Mouse (Mus musculus): ENCODE data around the gene Ttc41. TPM values are rescaled to one million over a fixed set of nuclear protein-coding genes. Genes with fewer than 3 reads are reported as not detected.
A peak's percentile ranks its signal among the peaks of the same experiment; 100 is the strongest.
"Not testable (repeated sequence)": the region's sequence is repeated elsewhere in the genome, so short reads cannot be mapped to it uniquely, and the experiment has no call there.

Ttc41 gene
- total RNA-seq (2017), result 0.58 and 1.5 TPM in 2 replicates

GRCm38 (mm10) chr10:86705318-86705921 is at the start of gene Ttc41, which contains the start of gene Hsp90b1:
Gene Ttc41, plus strand, starts transcription at chr10:86705811.
Gene Hsp90b1, minus strand, starts transcription at chr10:86705509.
- ATAC-seq (ENCODE audit: extremely low read depth, insufficient number of reproducible peaks, low FRiP score, poor library complexity, severe bottlenecking), result peak; percentile 85

- not testable (repeated sequence) for ATAC-seq (ENCODE audit: extremely low read depth, insufficient number of reproducible peaks, low FRiP score, poor library complexity, severe bottlenecking)
These were observed 35.1 kb upstream of the Ttc41 start for GRCm38 (mm10) chr10:86670550-86670949.

GRCm38 (mm10) chr10:86684797-86685178 is 20.8 kb upstream of the Ttc41 start:
- ATAC-seq (ENCODE audit: extremely low read depth, insufficient number of reproducible peaks, low FRiP score, poor library complexity, severe bottlenecking), result not testable (repeated sequence)

GRCm38 (mm10) chr10:86685179-86686016 is 20.2 kb upstream of the Ttc41 start:
- ATAC-seq (ENCODE audit: extremely low read depth, insufficient number of reproducible peaks, low FRiP score, poor library complexity, severe bottlenecking), result peak; percentile 81

- ATAC-seq (ENCODE audit: extremely low read depth, insufficient number of reproducible peaks, low FRiP score, poor library complexity, severe bottlenecking), result not testable (repeated sequence)
These were observed 19.6 kb upstream of the Ttc41 start for GRCm38 (mm10) chr10:86686017-86686360.

- ATAC-seq (ENCODE audit: extremely low read depth, insufficient number of reproducible peaks, low FRiP score, poor library complexity, severe bottlenecking), result no peak
These were observed 5.4 kb upstream of the Ttc41 start for GRCm38 (mm10) chr10:86700251-86700650.

GRCm38 (mm10) chr10:86700973-86701372 is 4.6 kb upstream of the Ttc41 start:
- no peak for ATAC-seq (ENCODE audit: extremely low read depth, insufficient number of reproducible peaks, low FRiP score, poor library complexity, severe bottlenecking)

GRCm38 (mm10) chr10:86702312-86702920 is 3.2 kb upstream of the Ttc41 start:
- ATAC-seq (ENCODE audit: extremely low read depth, insufficient number of reproducible peaks, low FRiP score, poor library complexity, severe bottlenecking), result no peak

- ATAC-seq (ENCODE audit: extremely low read depth, insufficient number of reproducible peaks, low FRiP score, poor library complexity, severe bottlenecking), result no peak
These were observed 2.2 kb upstream of the Ttc41 start for GRCm38 (mm10) chr10:86703375-86703774.

GRCm38 (mm10) chr10:86704141-86704540 is 1.5 kb upstream of the Ttc41 start:
- ATAC-seq (ENCODE audit: extremely low read depth, insufficient number of reproducible peaks, low FRiP score, poor library complexity, severe bottlenecking), result no peak

GRCm38 (mm10) chr10:86704589-86705191 is 921 bp upstream of the Ttc41 start:
- no peak for ATAC-seq (ENCODE audit: extremely low read depth, insufficient number of reproducible peaks, low FRiP score, poor library complexity, severe bottlenecking)

- ATAC-seq (ENCODE audit: extremely low read depth, insufficient number of reproducible peaks, low FRiP score, poor library complexity, severe bottlenecking), result peak; percentile 68
These were observed 526 bp downstream of the Ttc41 start for GRCm38 (mm10) chr10:86705922-86706752.

- no peak for ATAC-seq (ENCODE audit: extremely low read depth, insufficient number of reproducible peaks, low FRiP score, poor library complexity, severe bottlenecking)
These were observed 1.5 kb downstream of the Ttc41 start for GRCm38 (mm10) chr10:86707134-86707533.

- ATAC-seq (ENCODE audit: extremely low read depth, insufficient number of reproducible peaks, low FRiP score, poor library complexity, severe bottlenecking), result no peak
These were observed 6.5 kb downstream of the Ttc41 start for GRCm38 (mm10) chr10:86712156-86712555.

GRCm38 (mm10) chr10:86727548-86727980 is 22.0 kb downstream of the Ttc41 start:
- ATAC-seq (ENCODE audit: extremely low read depth, insufficient number of reproducible peaks, low FRiP score, poor library complexity, severe bottlenecking), result peak; percentile 81

GRCm38 (mm10) chr10:86728176-86728575 is 22.6 kb downstream of the Ttc41 start:
- no peak for ATAC-seq (ENCODE audit: extremely low read depth, insufficient number of reproducible peaks, low FRiP score, poor library complexity, severe bottlenecking)

- peak; percentile 46; the same call in 1 of the 2 replicates for ATAC-seq (ENCODE audit: extremely low read depth, insufficient number of reproducible peaks, low FRiP score, poor library complexity, severe bottlenecking)
These were observed 25.4 kb downstream of the Ttc41 start for GRCm38 (mm10) chr10:86730823-86731499.

GRCm38 (mm10) chr10:86731500-86731863 is 25.9 kb downstream of the Ttc41 start:
- no peak for ATAC-seq (ENCODE audit: extremely low read depth, insufficient number of reproducible peaks, low FRiP score, poor library complexity, severe bottlenecking)

All from neutrophil, adult 5-6 weeks (primary cell).